Mouse (Mus musculus) urinary bladder, postnatal 4 days (tissue): ENCODE measurements around the gene Esrp2.

ENCODE experiments used
- DNase-seq, 2 experiments: peaks; one replicate each; pipeline ENCODE4 v3.0.0; 2021 to 2022; ENCODE audit warnings: low spot score in 2 of 2

The Esrp2 gene

GRCm38 (mm10) chr8:106147868-106148565 lies 11.2 kb upstream of the Esrp2 start:
- no peak for DNase-seq

GRCm38 (mm10) chr8:106146014-106146413 lies 9.2 kb upstream of the Esrp2 start:
- no peak for DNase-seq

- no peak for DNase-seq
Measured at GRCm38 (mm10) chr8:106145331-106145730, 8.6 kb upstream of the Esrp2 start.

GRCm38 (mm10) chr8:106140769-106141168 lies 4.0 kb upstream of the Esrp2 start:
- peak; percentile 69 to 81 for DNase-seq

GRCm38 (mm10) chr8:106140191-106140590 lies 3.4 kb upstream of the Esrp2 start:
- no peak for DNase-seq

- DNase-seq: no peak
Measured at GRCm38 (mm10) chr8:106138616-106139015, 1.8 kb upstream of the Esrp2 start.

GRCm38 (mm10) chr8:106137906-106138477 lies 1.2 kb upstream of the Esrp2 start:
- DNase-seq: peak; percentile 65 to 70

- no peak for DNase-seq
Measured at GRCm38 (mm10) chr8:106137218-106137905, 588 bp upstream of the Esrp2 start.

GRCm38 (mm10) chr8:106135672-106136071 lies 1.1 kb downstream of the Esrp2 start:
- DNase-seq: no peak

- peak; percentile 75 to 79 for DNase-seq
Measured at GRCm38 (mm10) chr8:106134751-106135571, 1.8 kb downstream of the Esrp2 start.

GRCm38 (mm10) chr8:106133946-106134345 lies 2.8 kb downstream of the Esrp2 start:
- no peak for DNase-seq

GRCm38 (mm10) chr8:106133526-106133925 lies 3.2 kb downstream of the Esrp2 start:
- no peak for DNase-seq

- no peak for DNase-seq
Measured at GRCm38 (mm10) chr8:106132356-106132755, 4.4 kb downstream of the Esrp2 start.

- no peak for DNase-seq
Measured at GRCm38 (mm10) chr8:106131488-106132222, 5.1 kb downstream of the Esrp2 start.

GRCm38 (mm10) chr8:106131021-106131420 lies 5.8 kb downstream of the Esrp2 start:
- no peak for DNase-seq

GRCm38 (mm10) chr8:106130505-106130904 lies 6.3 kb downstream of the Esrp2 start:
- no peak for DNase-seq

GRCm38 (mm10) chr8:106129997-106130396 lies 6.8 kb downstream of the Esrp2 start:
- DNase-seq: peak in 1 of 2 experiments; percentile 69

- DNase-seq: peak in 1 of 2 experiments; percentile 77
Measured at GRCm38 (mm10) chr8:106129232-106129930, 7.4 kb downstream of the Esrp2 start.

- peak in 1 of 2 experiments; percentile 79 for DNase-seq
Measured at GRCm38 (mm10) chr8:106127882-106128410, 8.8 kb downstream of the Esrp2 start.

- no peak for DNase-seq
Measured at GRCm38 (mm10) chr8:106127054-106127453, 9.7 kb downstream of the Esrp2 start.
